Mouse (Mus musculus) embryo, embryonic 10 days (tissue): ENCODE results near the gene Ncbp2.

Experiments used
- DNase-seq: peaks from one replicate; pipeline ENCODE4 v3.0.0-alpha.2; 2015; ENCODE audit warnings: low spot score

Ncbp2 gene

DNA sequence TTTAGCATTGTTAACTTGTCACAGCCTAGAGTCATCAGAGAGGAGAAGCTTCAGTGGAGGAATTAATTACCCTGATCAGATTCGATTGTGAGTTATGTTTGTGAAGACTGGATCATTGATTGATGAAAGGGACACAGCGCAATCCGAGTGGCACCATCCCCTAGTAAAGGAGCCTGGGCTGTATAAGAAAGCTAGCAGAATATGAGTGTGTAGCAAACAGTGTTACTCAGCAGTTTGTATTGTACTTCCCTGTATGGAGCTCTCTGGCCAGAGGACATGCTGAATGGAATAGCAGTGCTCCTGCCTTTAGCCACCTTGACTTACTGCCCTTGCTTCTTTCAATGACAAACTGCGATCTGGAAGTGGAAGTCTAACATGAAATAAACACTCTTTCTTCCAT, 62.0 kb downstream of the Ncbp2 start:
- DNase-seq: no peak
